In the genomic region with DNA sequence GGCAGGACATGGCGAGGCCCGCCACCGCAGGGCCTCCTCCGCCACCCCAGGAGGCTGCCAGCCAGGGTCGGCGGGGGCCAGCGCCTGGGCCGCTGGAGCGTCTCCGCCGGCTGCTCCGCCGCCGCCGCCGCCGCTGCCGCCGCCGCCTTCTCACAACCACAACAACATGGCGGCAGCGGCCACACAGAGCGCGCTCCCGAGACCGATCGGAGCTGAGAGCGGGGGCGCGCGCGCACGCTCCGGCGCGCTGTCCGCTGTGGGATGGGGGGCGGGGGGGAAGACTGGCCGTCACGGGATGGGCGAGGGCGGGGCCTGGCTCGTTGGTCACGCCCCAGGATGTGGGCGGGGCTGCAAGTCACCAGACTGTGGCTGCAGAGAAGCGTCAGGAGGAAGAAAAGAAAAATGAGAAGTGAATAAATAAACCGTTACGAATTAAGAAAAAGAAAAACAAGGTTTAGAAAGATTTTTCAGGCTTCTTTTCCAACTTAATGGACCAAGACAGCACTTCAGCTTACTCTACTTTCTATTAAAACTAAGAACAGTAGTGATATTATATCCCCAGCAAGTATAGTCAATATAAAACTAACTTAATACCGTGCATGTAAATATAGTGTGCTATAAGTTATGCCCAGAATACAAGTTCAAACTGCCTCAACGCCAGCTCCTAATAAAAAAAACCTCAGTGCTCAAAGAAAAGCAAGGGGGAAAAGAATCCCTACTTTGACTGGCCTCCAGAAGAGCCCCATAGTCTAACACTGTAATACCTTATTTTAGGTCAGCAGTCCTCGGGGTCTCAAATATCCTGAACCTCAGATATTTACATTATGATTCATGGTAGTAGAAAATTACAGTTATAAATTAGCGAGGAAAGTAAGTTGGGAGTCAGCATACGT, we compare ENCODE assay signal across 7 mouse cellular contexts. TPM values are rescaled to one million over a fixed set of nuclear protein-coding genes. Genes with fewer than 3 reads are reported as not detected.
DNase-seq lines count a peak whose midpoint lies in the region; ATAC-seq and TF ChIP-seq lines count a peak whose summit lies in the region.

Mtmr3 (minus strand) TSS at position 256 of the 893 bp plus-strand sequence.

- no peak for TF ChIP-seq POLR2A in kidney, adult 2 months (IDR thresholded peaks at IDR 0.05; ENCODE audit: low read depth, low read length)
- TF ChIP-seq POLR2A in spleen, adult 2 months (IDR thresholded peaks at IDR 0.05; ENCODE audit: low read depth, low read length): no peak; the same call in 1 of the 2 replicates

- ATAC-seq in embryonic facial prominence, embryonic 12.5 days (ENCODE audit: insufficient number of reproducible peaks, insufficient read depth, low FRiP score, low TSS enrichment): peak; percentile 91
- ATAC-seq in limb, embryonic 12.5 days (ENCODE audit: insufficient number of reproducible peaks, insufficient read depth, low FRiP score, low TSS enrichment, low read depth): peak; percentile 94
- peak; percentile 93 for ATAC-seq in midbrain, embryonic 15.5 days (replicated peaks)

- H3K4me3 ChIP-seq in embryonic facial prominence, embryonic 12.5 days: peak within 1 kb of the TSS; percentile 90
- H3K4me3 ChIP-seq in kidney, adult 2 months (ENCODE audit: insufficient read depth, low read depth, low read length): peak within 1 kb of the TSS; percentile 94
- peak within 1 kb of the TSS; percentile 95 for H3K4me3 ChIP-seq in limb, embryonic 12.5 days (replicated peaks)
- peak within 1 kb of the TSS; percentile 73 for H3K4me3 ChIP-seq in midbrain, embryonic 15.5 days
- peak within 1 kb of the TSS; percentile 99 for H3K4me3 ChIP-seq in spleen, adult 2 months (ENCODE audit: extremely low read depth, insufficient read depth, insufficient read length)

- peak within 1 kb of the TSS; percentile 57 for H3K4me2 ChIP-seq in embryonic facial prominence, embryonic 12.5 days (replicated peaks)
- H3K4me2 ChIP-seq in limb, embryonic 12.5 days: peak within 1 kb of the TSS; percentile 62
- peak within 1 kb of the TSS; percentile 63 for H3K4me2 ChIP-seq in midbrain, embryonic 15.5 days

- H3K9ac ChIP-seq in embryonic facial prominence, embryonic 12.5 days: peak within 1 kb of the TSS; percentile 98
- H3K9ac ChIP-seq in limb, embryonic 12.5 days (replicated peaks): peak within 1 kb of the TSS; percentile 94
- H3K9ac ChIP-seq in midbrain, embryonic 15.5 days: peak within 1 kb of the TSS; percentile 92

- H3K4me1 ChIP-seq in embryonic facial prominence, embryonic 12.5 days: peaks cover 11% of the 10 kb centered on the region
- peaks cover 15% of the 10 kb centered on the region for H3K4me1 ChIP-seq in kidney, adult 2 months (ENCODE audit: control insufficient read depth, insufficient read depth, low read length)
- peaks cover 14% of the 10 kb centered on the region for H3K4me1 ChIP-seq in limb, embryonic 12.5 days (replicated peaks)
- H3K4me1 ChIP-seq in midbrain, embryonic 15.5 days: peaks cover 29% of the 10 kb centered on the region
- H3K4me1 ChIP-seq in spleen, adult 2 months (ENCODE audit: control insufficient read depth, insufficient read depth, insufficient read length): peaks cover 15% of the 10 kb centered on the region

- no peaks in the 10 kb centered on the region for H3K36me3 ChIP-seq in embryonic facial prominence, embryonic 12.5 days
- no peaks in the 10 kb centered on the region for H3K36me3 ChIP-seq in kidney, adult 2 months (ENCODE audit: control insufficient read depth, insufficient read depth, low read length)
- H3K36me3 ChIP-seq in limb, embryonic 12.5 days: no peaks in the 10 kb centered on the region
- no peaks in the 10 kb centered on the region for H3K36me3 ChIP-seq in midbrain, embryonic 15.5 days (replicated peaks)
- no peaks in the 10 kb centered on the region for H3K36me3 ChIP-seq in spleen, adult 2 months (ENCODE audit: control insufficient read depth, insufficient read depth, low read length)

- 3% methylated on average over 53 of the region's 53 CpGs for WGBS in embryonic facial prominence, embryonic 12.5 days
- 4% methylated on average over 52 of the region's 53 CpGs for WGBS in kidney, adult 2 months
- WGBS in limb, embryonic 12.5 days: 4% methylated on average over 53 of the region's 53 CpGs
- 5% methylated on average over 50 of the region's 53 CpGs for WGBS in midbrain, embryonic 15.5 days
- 2% methylated on average over 53 of the region's 53 CpGs for WGBS in spleen, adult 2 months

- peak; percentile 97 for DNase-seq in adrenal gland, postnatal 25 days
- DNase-seq in heart, adult 18-20 months: peak; percentile 97
- peak; percentile 98 for DNase-seq in kidney, adult 2 months
- DNase-seq in spleen, adult 2 months (ENCODE audit: low read depth in 1 of 2, low spot score in 2 of 2): peak; percentile 92 to 96

- no peaks in the 10 kb centered on the region for H3K27me3 ChIP-seq in embryonic facial prominence, embryonic 12.5 days
- no peaks in the 10 kb centered on the region for H3K27me3 ChIP-seq in kidney, adult 2 months (replicated peaks; ENCODE audit: control insufficient read depth, insufficient read depth, low read length)
- H3K27me3 ChIP-seq in limb, embryonic 12.5 days: no peaks in the 10 kb centered on the region
- no peaks in the 10 kb centered on the region for H3K27me3 ChIP-seq in midbrain, embryonic 15.5 days (replicated peaks)
- H3K27me3 ChIP-seq in spleen, adult 2 months (ENCODE audit: control insufficient read depth, insufficient read depth, low read length): no peaks in the 10 kb centered on the region

- H3K9me3 ChIP-seq in embryonic facial prominence, embryonic 12.5 days: no peaks in the 10 kb centered on the region
- no peaks in the 10 kb centered on the region for H3K9me3 ChIP-seq in limb, embryonic 12.5 days
- no peaks in the 10 kb centered on the region for H3K9me3 ChIP-seq in midbrain, embryonic 15.5 days

- peak within 1 kb of the TSS; percentile 95 for H3K27ac ChIP-seq in embryonic facial prominence, embryonic 12.5 days
- peak within 1 kb of the TSS; percentile 87 for H3K27ac ChIP-seq in kidney, adult 2 months (ENCODE audit: insufficient read depth, low read depth, low read length)
- H3K27ac ChIP-seq in limb, embryonic 12.5 days: peak within 1 kb of the TSS; percentile 94
- peak within 1 kb of the TSS; percentile 94 for H3K27ac ChIP-seq in midbrain, embryonic 15.5 days
- peak within 1 kb of the TSS; percentile 90 for H3K27ac ChIP-seq in spleen, adult 2 months (ENCODE audit: insufficient read depth, low read length)

- no peak for TF ChIP-seq CTCF in kidney, adult 2 months (conservative IDR thresholded peaks at IDR 0.05; ENCODE audit: insufficient read depth, insufficient read length, low read depth, low read length)
- no peak for TF ChIP-seq CTCF in spleen, adult 2 months (IDR thresholded peaks at IDR 0.05; ENCODE audit: extremely low read depth, insufficient read depth, insufficient read length, insufficient replicate concordance)

RNA-seq across cellular contexts. Expression of gene Mtmr3, which starts in this region (rescaled TPM):
- total RNA-seq in adrenal gland, postnatal 25 days (2021): 60.1 and 68.0 TPM in 2 replicates
- polyA plus RNA-seq in embryonic facial prominence, embryonic 12.5 days (2016; fragmentation: Nextera tagmentation; extraction: Ambion mirVana): 37.0 and 37.9 TPM in 2 replicates
- 10 to 100 TPM; 47.4 to 49.0 TPM for total RNA-seq in heart, adult 18-20 months (2021)
- 30.4 and 31.8 TPM in 2 replicates for polyA plus RNA-seq in kidney, adult 2 months (2012; rRNA removed)
- polyA plus RNA-seq in limb, embryonic 12.5 days (2016; fragmentation: Nextera tagmentation; extraction: Ambion mirVana): 39.5 and 40.0 TPM in 2 replicates
- polyA plus RNA-seq in midbrain, embryonic 15.5 days (2015; fragmentation: Nextera tagmentation; extraction: Ambion mirVana): 42.1 and 42.2 TPM in 2 replicates
- 35.3 and 36.3 TPM in 2 replicates for polyA plus RNA-seq in spleen, adult 2 months (2012; rRNA removed)

Comparison
In these comparisons a context has a peak if more than half of its experiments do, and no peak if none do; other contexts are left out.
1. Peak in every context shown above with its lines: DNase-seq, ATAC-seq, H3K4me3 ChIP-seq and H3K27ac ChIP-seq.